Mouse (Mus musculus): Measurements from ENCODE around the gene Bach1. TPM values are rescaled to one million over a fixed set of nuclear protein-coding genes. Genes with fewer than 3 reads are reported as not detected.

The Bach1 gene
- polyA plus RNA-seq, 1 experiment from 2014 or later: 6.3 TPM

GRCm38 (mm10) chr16:87770576-87770975, 71.8 kb downstream of the Bach1 start:
- 69% methylated on average over 2 of the region's 2 CpGs for WGBS (ENCODE audit: insufficient replicate concordance)
- no peak overlapping the region for H3K27ac ChIP-seq
- H3K36me3 ChIP-seq: no peaks in the 10 kb centered on the region
- no peaks in the 10 kb centered on the region for H3K4me1 ChIP-seq (replicated peaks)
- H3K27me3 ChIP-seq: no peaks in the 10 kb centered on the region
- DNase-seq (no peak), ATAC-seq (ENCODE audit: low read depth) (no peak)
- no peaks in the 10 kb centered on the region for H3K9me3 ChIP-seq (replicated peaks)
- no peak overlapping the region for H3K4me3 ChIP-seq (replicated peaks)
- H3K9ac ChIP-seq: no peak overlapping the region
- no peak overlapping the region for H3K4me2 ChIP-seq

GRCm38 (mm10) chr16:87771926-87772325, 73.2 kb downstream of the Bach1 start:
- Histone ChIP-seq H3K36me3 (no peaks in the 10 kb centered on the region), H3K9me3 (replicated peaks) (no peaks in the 10 kb centered on the region), H3K4me3 (replicated peaks) (no peak overlapping the region), H3K4me1 (replicated peaks) (no peaks in the 10 kb centered on the region), H3K9ac (no peak overlapping the region), H3K27me3 (no peaks in the 10 kb centered on the region), H3K27ac (no peak overlapping the region), H3K4me2 (no peak overlapping the region)
- DNase-seq (no peak), ATAC-seq (ENCODE audit: low read depth) (no peak)
- WGBS (ENCODE audit: insufficient replicate concordance): 66% methylated on average over 4 of the region's 4 CpGs

GRCm38 (mm10) chr16:87774398-87774797, 75.7 kb downstream of the Bach1 start:
- H3K9ac ChIP-seq: no peak overlapping the region
- no peaks in the 10 kb centered on the region for H3K9me3 ChIP-seq (replicated peaks)
- H3K4me1 ChIP-seq (replicated peaks): no peaks in the 10 kb centered on the region
- ATAC-seq (ENCODE audit: low read depth) (no peak), DNase-seq (no peak)
- no peak overlapping the region for H3K4me3 ChIP-seq (replicated peaks)
- H3K27me3 ChIP-seq: no peaks in the 10 kb centered on the region
- no peak overlapping the region for H3K27ac ChIP-seq
- no peak overlapping the region for H3K4me2 ChIP-seq
- no peaks in the 10 kb centered on the region for H3K36me3 ChIP-seq
- WGBS (ENCODE audit: insufficient replicate concordance): 44% methylated on average over 3 of the region's 3 CpGs

GRCm38 (mm10) chr16:87777373-87777772, 78.6 kb downstream of the Bach1 start:
- ATAC-seq (ENCODE audit: low read depth) (no peak), DNase-seq (no peak)
- H3K9ac ChIP-seq: no peak overlapping the region
- H3K9me3 ChIP-seq (replicated peaks): no peaks in the 10 kb centered on the region
- no peak overlapping the region for H3K27ac ChIP-seq
- no peaks in the 10 kb centered on the region for H3K4me1 ChIP-seq (replicated peaks)
- H3K4me2 ChIP-seq: no peak overlapping the region
- H3K36me3 ChIP-seq: no peaks in the 10 kb centered on the region
- H3K27me3 ChIP-seq: no peaks in the 10 kb centered on the region
- WGBS (ENCODE audit: insufficient replicate concordance): 54% methylated on average over 4 of the region's 4 CpGs
- no peak overlapping the region for H3K4me3 ChIP-seq (replicated peaks)

GRCm38 (mm10) chr16:87781637-87782036, 82.9 kb downstream of the Bach1 start:
- Histone ChIP-seq H3K36me3 (no peaks in the 10 kb centered on the region), H3K4me3 (replicated peaks) (no peak overlapping the region), H3K4me1 (replicated peaks) (no peaks in the 10 kb centered on the region), H3K9ac (no peak overlapping the region), H3K4me2 (no peak overlapping the region), H3K9me3 (replicated peaks) (no peaks in the 10 kb centered on the region), H3K27ac (no peak overlapping the region), H3K27me3 (no peaks in the 10 kb centered on the region)
- no peak for DNase-seq
- ATAC-seq (ENCODE audit: low read depth): no peak
- WGBS (ENCODE audit: insufficient replicate concordance): 67% methylated on average over 7 of the region's 7 CpGs

Other genes with a start within 250 kb of the Bach1 start
- gene Usp16, start 244.2 kb upstream of the Bach1 start, polyA plus RNA-seq (2015; fragmentation: Nextera tagmentation; extraction: Ambion mirVana): 21.3 and 24.9 TPM in 2 replicates
- gene Cct8, start 203.1 kb upstream of the Bach1 start, polyA plus RNA-seq (2015; fragmentation: Nextera tagmentation; extraction: Ambion mirVana): 356 and 422 TPM in 2 replicates
- gene Map3k7cl, start 145.6 kb upstream of the Bach1 start, polyA plus RNA-seq (2015; fragmentation: Nextera tagmentation; extraction: Ambion mirVana): not detected in 2 replicates